Comparison of ENCODE assay signal across 26 mouse cellular contexts in genomic region chr14:69100866-69101265, GRCm38 (mm10).
"Had no signal": no experiment of that assay in that cellular context is flagged by ENCODE, and none has a peak within 500 bp of the region (broad histone marks: within the 10 kb centered on the region; RNA-seq: fewer than 3 reads in every experiment).

No protein-coding gene starts in this region.

- H3K9ac ChIP-seq: heart, embryonic 13.5 days; heart, embryonic 15.5 days; hindbrain, embryonic 13.5 days; hindbrain, embryonic 15.5 days; kidney, embryonic 15.5 days; limb, embryonic 13.5 days; limb, embryonic 15.5 days; liver, embryonic 13.5 days had no signal

- H3K4me3 ChIP-seq: gastrocnemius, adult 2 months; heart, adult 2 months; heart, embryonic 13.5 days; heart, embryonic 15.5 days; hindbrain, embryonic 13.5 days; hindbrain, embryonic 15.5 days; kidney, embryonic 15.5 days; limb, embryonic 13.5 days; limb, embryonic 15.5 days; liver, embryonic 13.5 days had no signal

- DNase-seq: gastrocnemius, adult 2 months; gastrocnemius, postnatal 10 days; gastrocnemius, postnatal 25 days; heart, adult 2 months; heart, postnatal 14 days; heart, postnatal 36 days; kidney, adult 11 months; kidney, adult 2 months; kidney, adult 9 months; kidney, postnatal 14 days; kidney, postnatal 4 days; layer of hippocampus, adult 9-11 months; layer of hippocampus, postnatal 36 days; left cerebral cortex, postnatal 4 days; liver, embryonic 13.5 days had no signal

- H3K9me3 ChIP-seq: heart, embryonic 13.5 days; heart, embryonic 15.5 days; hindbrain, embryonic 13.5 days; hindbrain, embryonic 15.5 days; kidney, embryonic 15.5 days; limb, embryonic 13.5 days; limb, embryonic 15.5 days; liver, embryonic 13.5 days had no signal

- H3K4me1 ChIP-seq: heart, embryonic 15.5 days; hindbrain, embryonic 13.5 days; hindbrain, embryonic 15.5 days; kidney, embryonic 15.5 days; limb, embryonic 15.5 days; liver, embryonic 13.5 days had no signal

- H3K4me2 ChIP-seq: heart, embryonic 11.5 days; heart, embryonic 13.5 days; heart, embryonic 15.5 days; hindbrain, embryonic 13.5 days; hindbrain, embryonic 15.5 days; kidney, embryonic 15.5 days; limb, embryonic 13.5 days; limb, embryonic 15.5 days; liver, embryonic 13.5 days had no signal

- H3K27me3 ChIP-seq: heart, embryonic 13.5 days; heart, embryonic 15.5 days; hindbrain, embryonic 13.5 days; hindbrain, embryonic 15.5 days; kidney, embryonic 15.5 days; limb, embryonic 13.5 days; limb, embryonic 15.5 days; liver, embryonic 13.5 days had no signal

- H3K36me3 ChIP-seq: heart, embryonic 13.5 days; heart, embryonic 15.5 days; hindbrain, embryonic 13.5 days; hindbrain, embryonic 15.5 days; kidney, embryonic 15.5 days; limb, embryonic 13.5 days; limb, embryonic 15.5 days; liver, embryonic 13.5 days had no signal

- H3K27ac ChIP-seq: gastrocnemius, adult 2 months; heart, adult 2 months; heart, embryonic 13.5 days; heart, embryonic 15.5 days; hindbrain, embryonic 13.5 days; hindbrain, embryonic 15.5 days; hindbrain, postnatal 0 days; kidney, embryonic 15.5 days; kidney, postnatal 0 days; limb, embryonic 13.5 days; limb, embryonic 15.5 days; liver, embryonic 13.5 days had no signal

- ATAC-seq: hindbrain, postnatal 0 days; intestine, embryonic 16.5 days had no signal
